Mouse (Mus musculus) embryonic facial prominence, embryonic 13.5 days (tissue): ENCODE measurements at regions not wholly inside any gene's neighbourhood (a gene's known extent, or its start where the extent isn't known, plus 50 kb on each side); places are given as distances from the start of the nearest gene placed in this dataset.

Source experiments
- ATAC-seq: fragments of 200-750 bp; cut with Nextera tagmentation; 2 replicates; pipeline ENCODE4 v1.8.0; 2017; ENCODE audit warnings: low read depth; ENCODE audit not compliant: insufficient number of reproducible peaks, insufficient read depth, low FRiP score, low TSS enrichment
- H3K27ac ChIP-seq: fragments of 300-500 bp; sonication (generic); 2 replicates; pipeline ENCODE4 v1.5.1; 2015; ENCODE audit warnings: moderate library complexity, mild to moderate bottlenecking, inconsistent platforms
- H3K27me3 ChIP-seq: fragments of 300-500 bp; sonication (generic); 2 replicates; pipeline ENCODE4 v1.6.1; 2015; ENCODE audit warnings: mild to moderate bottlenecking, inconsistent platforms
- H3K36me3 ChIP-seq: fragments of 300-500 bp; sonication (generic); 2 replicates; pipeline ENCODE4 v1.6.1; 2015; ENCODE audit warnings: mild to moderate bottlenecking, inconsistent platforms
- H3K4me1 ChIP-seq: fragments of 300-500 bp; sonication (generic); 2 replicates; pipeline ENCODE4 v1.6.1; 2015; ENCODE audit warnings: inconsistent platforms
- H3K4me2 ChIP-seq: fragments of 300-500 bp; sonication (generic); 2 replicates; pipeline ENCODE4 v1.6.1; 2015; ENCODE audit warnings: moderate library complexity, mild to moderate bottlenecking, inconsistent platforms
- H3K4me3 ChIP-seq: fragments of 300-500 bp; sonication (generic); 2 replicates; pipeline ENCODE4 v1.5.1; 2015; ENCODE audit warnings: mild to moderate bottlenecking, inconsistent platforms
- H3K9ac ChIP-seq: fragments of 300-500 bp; sonication (generic); 2 replicates; pipeline ENCODE4 v1.6.1; 2015; ENCODE audit warnings: mild to moderate bottlenecking, inconsistent platforms
- H3K9me3 ChIP-seq: fragments of 300-500 bp; sonication (generic); 2 replicates; pipeline ENCODE4 v1.6.1; 2016; ENCODE audit warnings: inconsistent platforms
- WGBS: fragments of 180-500 bp; shearing (Covaris S2); methylation state at CpG from one replicate; pipeline ENCODE4 v1.1.7; 2015; ENCODE audit warnings: mixed read lengths; 5-methylcytosine and 5-hydroxymethylcytosine counted together

- H3K4me3 ChIP-seq, result no peak overlapping the region
- H3K9me3 ChIP-seq, result no peaks in the 10 kb centered on the region
- 78% methylated on average over 6 of the region's 6 CpGs for WGBS
- no peaks in the 10 kb centered on the region for H3K36me3 ChIP-seq
- no peaks in the 10 kb centered on the region for H3K4me1 ChIP-seq
- no peaks in the 10 kb centered on the region for H3K27me3 ChIP-seq
- no peak overlapping the region for H3K4me2 ChIP-seq
- no peak overlapping the region for H3K9ac ChIP-seq
- H3K27ac ChIP-seq, result no peak overlapping the region
- ATAC-seq, result no peak
Observed at GRCm38 (mm10) chr4:152963001-152963400, 485.3 kb upstream of the Kcnab2 start.

DNA sequence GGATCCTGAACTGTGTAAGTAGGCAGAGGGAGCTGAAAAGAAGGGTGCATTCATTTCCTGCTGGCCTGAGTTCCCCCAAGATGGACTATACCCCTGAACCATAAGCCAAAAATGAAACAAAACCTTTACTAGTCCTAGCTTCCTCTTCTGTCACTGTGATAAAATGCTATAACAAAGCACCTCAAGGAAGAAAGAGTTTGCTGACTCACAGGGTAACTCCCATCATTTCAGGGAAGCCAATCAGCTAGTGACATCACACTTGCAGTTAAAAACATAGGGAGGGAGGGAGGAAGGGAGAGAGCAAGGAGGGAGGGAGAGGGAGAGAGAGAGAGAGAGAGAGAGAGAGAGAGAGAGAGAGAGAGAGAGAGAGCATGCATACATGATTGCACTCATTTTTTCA lies 484.5 kb upstream of the Kcnab2 start:
- H3K36me3 ChIP-seq, result no peaks in the 10 kb centered on the region
- no peak overlapping the region for H3K27ac ChIP-seq
- H3K4me1 ChIP-seq, result no peaks in the 10 kb centered on the region
- no peaks in the 10 kb centered on the region for H3K27me3 ChIP-seq
- ATAC-seq, result no peak
- H3K4me2 ChIP-seq, result no peak overlapping the region
- H3K4me3 ChIP-seq, result no peak overlapping the region
- no peak overlapping the region for H3K9ac ChIP-seq
- no peaks in the 10 kb centered on the region for H3K9me3 ChIP-seq

DNA sequence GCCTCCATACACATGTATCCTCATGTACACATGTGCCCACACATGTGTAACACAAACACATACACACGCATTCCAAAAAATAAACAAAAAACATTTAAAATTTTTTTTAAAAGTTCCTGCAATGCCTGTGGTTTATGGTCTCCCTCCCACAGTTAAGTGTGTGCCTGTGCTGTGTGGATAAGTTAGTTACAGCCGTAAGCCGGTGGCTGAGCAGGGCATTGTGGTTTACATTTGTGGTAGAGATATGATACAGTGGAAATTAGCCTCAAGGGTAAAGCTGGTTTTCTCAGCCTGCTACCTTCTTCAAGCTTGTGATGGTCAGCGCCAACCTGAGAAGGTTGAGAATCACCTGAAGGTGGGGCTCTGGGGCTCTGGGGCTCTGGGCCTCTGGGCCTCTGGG lies 484.0 kb upstream of the Kcnab2 start:
- Histone ChIP-seq H3K4me3 (no peak overlapping the region), H3K36me3 (no peaks in the 10 kb centered on the region), H3K4me1 (no peaks in the 10 kb centered on the region), H3K4me2 (no peak overlapping the region), H3K27me3 (no peaks in the 10 kb centered on the region), H3K27ac (no peak overlapping the region), H3K9ac (no peak overlapping the region), H3K9me3 (no peaks in the 10 kb centered on the region)
- 76% methylated on average over 4 of the region's 4 CpGs for WGBS
- ATAC-seq, result no peak

DNA sequence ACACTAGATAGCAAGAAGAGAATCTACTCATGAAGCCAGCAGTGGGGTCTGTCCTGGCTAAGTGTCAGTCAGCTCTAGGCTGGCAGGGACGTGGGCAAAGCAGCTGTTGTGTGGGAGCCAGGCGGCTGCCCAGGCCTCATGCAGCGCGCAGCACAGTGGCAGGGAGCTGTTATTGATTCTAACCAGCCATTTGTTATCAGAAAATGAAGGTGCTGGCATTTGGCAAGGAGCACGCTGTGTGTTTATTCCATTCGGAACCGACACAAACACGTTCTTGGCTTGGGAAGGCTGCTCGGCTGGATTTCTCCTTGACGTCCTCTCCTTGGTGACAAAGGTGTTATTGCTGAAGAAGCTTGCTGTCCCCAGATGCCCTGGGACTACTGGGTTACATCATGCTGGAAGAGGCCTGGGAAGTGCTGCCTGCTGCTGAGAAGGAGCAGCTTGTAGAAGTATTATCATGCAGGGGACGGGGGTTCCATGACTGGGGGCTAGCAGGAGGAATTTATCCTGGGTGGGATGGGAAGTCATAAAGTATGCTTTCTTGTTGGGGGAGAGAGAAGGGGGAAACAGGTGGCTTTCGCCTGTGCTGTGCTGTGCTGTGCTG lies 482.1 kb upstream of the Kcnab2 start:
- no peaks in the 10 kb centered on the region for H3K9me3 ChIP-seq
- no peak overlapping the region for H3K4me2 ChIP-seq
- no peaks in the 10 kb centered on the region for H3K36me3 ChIP-seq
- H3K9ac ChIP-seq, result no peak overlapping the region
- no peaks in the 10 kb centered on the region for H3K4me1 ChIP-seq
- ATAC-seq, result no peak
- H3K27me3 ChIP-seq, result no peaks in the 10 kb centered on the region
- no peak overlapping the region for H3K4me3 ChIP-seq
- no peak overlapping the region for H3K27ac ChIP-seq
- WGBS, result 73% methylated on average over 12 of the region's 12 CpGs

GRCm38 (mm10) chr4:152953237-152953974 lies 475.7 kb upstream of the Kcnab2 start:
- WGBS, result 66% methylated on average over 15 of the region's 15 CpGs
- H3K4me2 ChIP-seq, result no peak overlapping the region
- no peak overlapping the region for H3K4me3 ChIP-seq
- H3K36me3 ChIP-seq, result no peaks in the 10 kb centered on the region
- H3K27ac ChIP-seq, result no peak overlapping the region
- no peaks in the 10 kb centered on the region for H3K27me3 ChIP-seq
- ATAC-seq, result no peak
- no peaks in the 10 kb centered on the region for H3K9me3 ChIP-seq
- H3K4me1 ChIP-seq, result 0 out of 2 replicates have a peak, but pooled peaks cover 3% of the 10 kb centered on the region
- H3K9ac ChIP-seq, result no peak overlapping the region

DNA sequence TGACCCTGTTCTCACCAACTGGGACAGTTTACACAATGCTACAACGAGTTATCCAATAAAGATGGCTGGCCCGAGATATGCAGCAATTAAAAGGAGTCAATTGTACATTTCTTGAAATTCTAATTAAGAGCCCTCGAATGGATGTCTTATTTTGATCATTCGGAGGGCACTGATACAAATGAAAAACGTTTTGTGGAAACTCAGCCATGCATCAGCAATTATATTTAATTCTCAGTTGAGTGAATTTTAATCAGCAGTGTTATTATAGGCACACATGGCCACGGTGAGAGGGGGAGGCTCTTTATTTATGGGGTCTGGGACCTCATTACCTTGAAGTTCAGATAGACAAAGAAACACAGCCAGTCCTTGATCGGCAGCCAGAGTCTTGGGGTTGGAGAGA lies 471.3 kb upstream of the Kcnab2 start:
- H3K4me1 ChIP-seq, result 0 out of 2 replicates have a peak, but pooled peaks cover 3% of the 10 kb centered on the region
- H3K36me3 ChIP-seq, result no peaks in the 10 kb centered on the region
- H3K9ac ChIP-seq, result no peak overlapping the region
- 68% methylated on average over 7 of the region's 7 CpGs for WGBS
- H3K9me3 ChIP-seq, result no peaks in the 10 kb centered on the region
- no peak for ATAC-seq
- H3K4me2 ChIP-seq, result no peak overlapping the region
- no peak overlapping the region for H3K27ac ChIP-seq
- no peaks in the 10 kb centered on the region for H3K27me3 ChIP-seq
- no peak overlapping the region for H3K4me3 ChIP-seq

DNA sequence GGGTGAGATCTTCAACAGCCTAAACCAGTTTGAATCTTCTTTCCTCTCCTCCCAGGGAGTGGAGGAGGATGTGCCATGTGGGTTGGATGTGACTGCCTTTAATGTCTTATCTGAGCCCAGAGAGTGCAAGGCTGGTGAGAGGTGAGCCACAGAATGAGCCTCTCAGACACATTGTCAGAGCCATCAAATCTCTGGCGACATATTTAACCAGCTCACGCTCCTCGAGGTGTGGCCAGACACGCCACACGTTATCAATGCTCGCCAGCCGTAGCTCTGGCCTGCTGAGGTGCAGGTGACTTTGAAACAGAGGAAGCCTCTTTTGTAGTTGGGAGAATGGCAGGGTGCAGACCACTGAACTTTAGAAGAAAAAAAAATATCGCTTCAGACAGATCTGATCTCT lies 463.5 kb upstream of the Kcnab2 start:
- Histone ChIP-seq H3K27me3 (no peaks in the 10 kb centered on the region), H3K4me1 (no peaks in the 10 kb centered on the region), H3K9ac (no peak overlapping the region), H3K27ac (no peak overlapping the region), H3K36me3 (no peaks in the 10 kb centered on the region), H3K4me3 (no peak overlapping the region), H3K4me2 (no peak overlapping the region), H3K9me3 (no peaks in the 10 kb centered on the region)
- ATAC-seq, result no peak
- WGBS, result 82% methylated on average over 8 of the region's 8 CpGs

GRCm38 (mm10) chr4:152936614-152937013 lies 458.9 kb upstream of the Kcnab2 start:
- Histone ChIP-seq H3K9me3 (no peaks in the 10 kb centered on the region), H3K36me3 (no peaks in the 10 kb centered on the region), H3K9ac (no peak overlapping the region), H3K4me3 (no peak overlapping the region), H3K4me2 (no peak overlapping the region), H3K27ac (no peak overlapping the region), H3K4me1 (no peaks in the 10 kb centered on the region), H3K27me3 (no peaks in the 10 kb centered on the region)
- ATAC-seq, result no peak
- 73% methylated on average over 2 of the region's 2 CpGs for WGBS

DNA sequence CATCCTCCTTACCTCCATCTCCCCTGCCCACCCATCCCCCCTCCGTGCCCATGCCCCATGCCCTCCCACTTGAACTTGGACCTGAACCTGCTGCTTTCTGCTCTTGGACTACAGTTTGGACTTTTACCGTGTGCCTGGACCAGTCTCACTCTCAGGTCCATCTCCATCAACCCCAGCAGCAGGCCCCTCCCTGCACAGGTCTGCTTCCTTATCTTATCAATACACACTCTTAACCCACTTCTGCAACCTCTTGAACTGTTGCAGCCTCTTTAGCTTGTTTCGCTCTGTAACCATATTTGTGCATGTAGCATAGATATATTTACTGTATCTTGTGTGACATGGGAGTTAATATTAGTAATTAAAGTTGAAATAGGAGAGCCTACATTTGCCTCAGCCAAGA lies 457.8 kb upstream of the Kcnab2 start:
- no peaks in the 10 kb centered on the region for H3K4me1 ChIP-seq
- ATAC-seq, result no peak

DNA sequence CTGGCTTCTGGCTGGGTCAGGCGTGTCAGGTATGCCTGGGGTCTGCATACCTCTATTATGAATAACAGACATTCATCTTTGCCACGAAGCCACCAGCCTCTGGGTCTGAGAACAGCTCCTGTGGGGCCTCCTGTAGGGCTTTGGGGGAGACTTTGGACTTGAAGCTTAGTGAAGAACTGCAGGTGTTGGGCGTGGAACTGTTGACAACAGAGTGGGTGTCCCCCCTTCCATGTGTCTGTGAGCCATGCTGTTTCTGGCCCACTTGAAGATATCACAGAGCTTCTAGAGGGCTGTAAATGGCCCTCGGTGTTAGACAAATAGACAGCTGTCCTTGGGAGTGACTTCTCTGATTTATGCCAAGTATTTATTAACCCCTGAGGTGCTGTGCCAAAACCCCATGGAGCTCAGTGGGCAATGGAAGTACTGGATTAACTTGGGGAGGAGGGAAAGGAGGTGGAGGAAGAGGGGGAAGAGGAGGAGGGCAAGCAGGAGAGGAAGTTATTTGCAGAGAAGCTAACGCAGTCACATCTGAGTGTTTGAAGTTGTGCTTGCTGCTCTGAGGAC lies 450.8 kb upstream of the Kcnab2 start:
- Histone ChIP-seq H3K9ac (no peak overlapping the region), H3K27me3 (no peaks in the 10 kb centered on the region), H3K27ac (no peak overlapping the region), H3K4me3 (no peak overlapping the region), H3K4me2 (no peak overlapping the region), H3K4me1 (no peaks in the 10 kb centered on the region), H3K36me3 (no peaks in the 10 kb centered on the region), H3K9me3 (no peaks in the 10 kb centered on the region; the same call in 1 of the 2 replicates)
- 61% methylated on average over 5 of the region's 5 CpGs for WGBS
- no peak for ATAC-seq

More for the DNA sequence above, 457.8 kb upstream of the Kcnab2 start:
- H3K27me3 ChIP-seq, result no peaks in the 10 kb centered on the region
- no peak overlapping the region for H3K4me2 ChIP-seq
- no peak overlapping the region for H3K4me3 ChIP-seq
- H3K36me3 ChIP-seq, result no peaks in the 10 kb centered on the region
- no peak overlapping the region for H3K9ac ChIP-seq
- 84% methylated on average over 3 of the region's 3 CpGs for WGBS
- no peak overlapping the region for H3K27ac ChIP-seq
- H3K9me3 ChIP-seq, result no peaks in the 10 kb centered on the region

DNA sequence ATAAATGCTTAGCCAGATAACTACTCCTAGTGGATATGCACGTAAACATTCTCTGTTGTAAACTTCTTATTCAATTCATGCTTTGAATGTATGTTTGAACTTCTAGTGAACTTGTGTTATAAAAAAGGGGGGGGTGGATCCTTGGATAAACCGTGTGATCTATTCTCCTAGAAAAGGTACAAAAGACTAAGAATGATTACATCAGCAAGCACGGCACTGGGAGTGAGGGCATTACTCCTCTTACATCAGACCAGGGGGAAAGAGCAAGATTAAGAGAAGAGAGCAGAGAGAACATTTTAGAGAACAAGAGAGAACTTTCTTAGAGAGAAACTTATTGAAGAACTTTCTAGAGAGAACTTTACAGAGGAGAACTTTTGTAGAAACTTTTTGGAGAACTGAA lies 442.6 kb upstream of the Kcnab2 start:
- H3K4me2 ChIP-seq, result no peak overlapping the region
- ATAC-seq, result no peak
- 78% methylated on average over 3 of the region's 3 CpGs for WGBS
- no peaks in the 10 kb centered on the region for H3K9me3 ChIP-seq
- no peaks in the 10 kb centered on the region for H3K4me1 ChIP-seq
- H3K36me3 ChIP-seq, result no peaks in the 10 kb centered on the region
- no peak overlapping the region for H3K4me3 ChIP-seq
- H3K9ac ChIP-seq, result no peak overlapping the region
- H3K27ac ChIP-seq, result no peak overlapping the region
- H3K27me3 ChIP-seq, result no peaks in the 10 kb centered on the region

DNA sequence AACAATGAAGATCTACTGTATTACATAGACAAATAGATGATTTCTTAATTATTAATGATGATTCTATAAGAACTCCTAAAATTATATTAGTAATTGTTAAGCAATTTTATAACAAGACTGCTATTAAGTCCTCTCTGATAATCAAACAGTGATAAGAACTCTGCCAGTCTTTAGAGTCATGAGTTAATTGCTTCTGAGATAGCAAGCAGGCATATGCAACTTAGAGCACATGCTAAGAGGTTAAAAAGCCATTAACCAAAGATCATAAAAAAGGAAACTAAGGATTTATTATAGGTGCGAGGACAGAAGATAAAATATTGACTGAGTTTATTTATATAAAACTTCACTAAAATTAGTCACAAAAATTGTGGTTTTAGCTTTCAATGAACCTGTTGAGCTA lies 442.2 kb upstream of the Kcnab2 start:
- H3K4me2 ChIP-seq, result no peak overlapping the region
- no peak overlapping the region for H3K9ac ChIP-seq
- no peak overlapping the region for H3K27ac ChIP-seq
- no peaks in the 10 kb centered on the region for H3K4me1 ChIP-seq
- no peak overlapping the region for H3K4me3 ChIP-seq
- H3K27me3 ChIP-seq, result no peaks in the 10 kb centered on the region
- no peaks in the 10 kb centered on the region for H3K36me3 ChIP-seq
- 83% methylated on average over 1 of the region's 1 CpGs for WGBS
- H3K9me3 ChIP-seq, result no peaks in the 10 kb centered on the region
- ATAC-seq, result no peak
